Mouse (Mus musculus): Measurements from ENCODE around the gene Dnase1l3.
A peak's percentile ranks its signal among the peaks of the same experiment; 100 is the strongest.

The Dnase1l3 gene

GRCm38 (mm10) chr14:7994271-7994767 lies at the start of gene Dnase1l3:
Gene Dnase1l3, minus strand, starts transcription at chr14:7994573.
- peak; percentile 41 for DNase-seq (ENCODE audit: low spot score)

- DNase-seq (ENCODE audit: low spot score) = no peak
These were observed 48.2 kb upstream of the Dnase1l3 start for GRCm38 (mm10) chr14:8042577-8042976.

GRCm38 (mm10) chr14:8042120-8042519 lies 47.7 kb upstream of the Dnase1l3 start:
- DNase-seq (ENCODE audit: low spot score) = no peak

GRCm38 (mm10) chr14:8040911-8041678 lies 46.7 kb upstream of the Dnase1l3 start:
- no peak for DNase-seq (ENCODE audit: low spot score)

- no peak for DNase-seq (ENCODE audit: low spot score)
These were observed 45.8 kb upstream of the Dnase1l3 start for GRCm38 (mm10) chr14:8040179-8040578.

GRCm38 (mm10) chr14:8038791-8039448 lies 44.5 kb upstream of the Dnase1l3 start:
- peak; percentile 33 for DNase-seq (ENCODE audit: low spot score)

- DNase-seq (ENCODE audit: low spot score) = no peak
These were observed 43.8 kb upstream of the Dnase1l3 start for GRCm38 (mm10) chr14:8038150-8038549.

GRCm38 (mm10) chr14:8036406-8036805 lies 42.0 kb upstream of the Dnase1l3 start:
- no peak for DNase-seq (ENCODE audit: low spot score)

GRCm38 (mm10) chr14:8035951-8036350 lies 41.6 kb upstream of the Dnase1l3 start:
- no peak for DNase-seq (ENCODE audit: low spot score)

- DNase-seq (ENCODE audit: low spot score) = no peak
These were observed 40.2 kb upstream of the Dnase1l3 start for GRCm38 (mm10) chr14:8034561-8034960.

GRCm38 (mm10) chr14:8032087-8032944 lies 37.9 kb upstream of the Dnase1l3 start:
- no peak for DNase-seq (ENCODE audit: low spot score)

- no peak for DNase-seq (ENCODE audit: low spot score)
These were observed 36.2 kb upstream of the Dnase1l3 start for GRCm38 (mm10) chr14:8030535-8030934.

GRCm38 (mm10) chr14:8029752-8030151 lies 35.4 kb upstream of the Dnase1l3 start:
- no peak for DNase-seq (ENCODE audit: low spot score)

GRCm38 (mm10) chr14:8028086-8028485 lies 33.7 kb upstream of the Dnase1l3 start:
- DNase-seq (ENCODE audit: low spot score) = no peak

GRCm38 (mm10) chr14:8026769-8027531 lies 32.6 kb upstream of the Dnase1l3 start:
- DNase-seq (ENCODE audit: low spot score) = no peak

- DNase-seq (ENCODE audit: low spot score) = no peak
These were observed 30.6 kb upstream of the Dnase1l3 start for GRCm38 (mm10) chr14:8024936-8025335.

- no peak for DNase-seq (ENCODE audit: low spot score)
These were observed 30.1 kb upstream of the Dnase1l3 start for GRCm38 (mm10) chr14:8024469-8024868.

- DNase-seq (ENCODE audit: low spot score) = no peak
These were observed 26.2 kb upstream of the Dnase1l3 start for GRCm38 (mm10) chr14:8020546-8020945.

GRCm38 (mm10) chr14:8020011-8020410 lies 25.6 kb upstream of the Dnase1l3 start:
- DNase-seq (ENCODE audit: low spot score) = no peak

- no peak for DNase-seq (ENCODE audit: low spot score)
These were observed 22.6 kb upstream of the Dnase1l3 start for GRCm38 (mm10) chr14:8016951-8017350.

- DNase-seq (ENCODE audit: low spot score) = no peak
These were observed 21.9 kb upstream of the Dnase1l3 start for GRCm38 (mm10) chr14:8016276-8016675.

- no peak for DNase-seq (ENCODE audit: low spot score)
These were observed 21.4 kb upstream of the Dnase1l3 start for GRCm38 (mm10) chr14:8015756-8016155.
